Mouse (Mus musculus): Measurements from ENCODE around the gene B4galnt1.
"Not testable (repeated sequence)": the region's sequence is repeated elsewhere in the genome, so short reads cannot be mapped to it uniquely, and the experiment has no call there.

The B4galnt1 gene

GRCm38 (mm10) chr10:127189116-127189650 is 24.2 kb downstream of the B4galnt1 start:
- peak in 1 of 2 experiments; percentile 55 for DNase-seq (ENCODE audit: low spot score in 2 of 2)

GRCm38 (mm10) chr10:127189651-127190381 is 24.8 kb downstream of the B4galnt1 start, which contains the start of gene Arhgef25:
Arhgef25 (minus strand) TSS chr10:127190083.
- peak; percentile 71 to 74 for DNase-seq (ENCODE audit: low spot score in 2 of 2)

DNA sequence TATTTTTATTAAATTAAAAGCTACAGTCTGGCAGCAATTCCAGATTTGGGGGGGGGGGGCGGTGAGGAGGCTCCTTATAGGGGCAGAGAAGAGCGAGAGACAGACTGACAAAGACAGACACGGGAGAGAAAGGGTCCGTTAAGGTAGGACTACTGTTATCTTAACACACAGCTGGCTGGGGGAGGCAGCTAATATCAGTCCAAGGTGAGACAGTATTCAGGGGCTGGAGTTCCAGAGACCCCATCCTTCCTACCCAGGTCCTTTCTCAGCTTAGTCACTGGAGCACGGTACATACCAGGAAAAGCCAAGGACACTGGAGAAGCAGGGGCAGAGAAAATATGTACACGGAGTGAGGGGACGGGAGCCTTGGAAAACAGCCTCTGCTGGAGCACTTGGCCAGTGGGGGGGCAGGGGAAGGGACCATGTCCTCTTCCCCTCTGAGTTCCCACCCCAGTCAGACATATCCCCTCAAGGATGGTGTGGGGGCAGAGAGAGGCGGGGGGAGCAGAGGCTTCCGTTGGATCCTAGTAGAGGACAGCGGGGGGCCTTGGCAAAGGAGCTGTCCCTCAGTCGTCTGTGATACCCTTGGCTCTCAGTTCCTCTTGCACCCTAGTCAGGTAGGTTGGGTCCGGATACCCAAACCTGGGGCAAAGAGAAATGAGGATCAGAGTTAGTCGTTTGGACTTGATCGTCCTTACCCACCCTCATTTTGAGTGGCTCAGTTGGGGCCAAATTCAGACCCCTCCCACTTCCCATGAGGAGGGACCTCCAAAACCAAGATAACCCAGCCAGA is 25.6 kb downstream of the B4galnt1 start:
- no peak for DNase-seq (ENCODE audit: low spot score in 2 of 2)

GRCm38 (mm10) chr10:127191191-127192056 is 26.4 kb downstream of the B4galnt1 start:
- no peak for DNase-seq (ENCODE audit: low spot score in 2 of 2)

- not testable (repeated sequence) for DNase-seq (ENCODE audit: low spot score in 2 of 2)
Measured at GRCm38 (mm10) chr10:127192057-127192328, 27.0 kb downstream of the B4galnt1 start.

- no peak for DNase-seq (ENCODE audit: low spot score in 2 of 2)
Measured at GRCm38 (mm10) chr10:127193011-127193410, 28.0 kb downstream of the B4galnt1 start.

GRCm38 (mm10) chr10:127194428-127195327 is 29.7 kb downstream of the B4galnt1 start:
- DNase-seq (ENCODE audit: low spot score in 2 of 2) = peak in 1 of 2 experiments; percentile 63

DNA sequence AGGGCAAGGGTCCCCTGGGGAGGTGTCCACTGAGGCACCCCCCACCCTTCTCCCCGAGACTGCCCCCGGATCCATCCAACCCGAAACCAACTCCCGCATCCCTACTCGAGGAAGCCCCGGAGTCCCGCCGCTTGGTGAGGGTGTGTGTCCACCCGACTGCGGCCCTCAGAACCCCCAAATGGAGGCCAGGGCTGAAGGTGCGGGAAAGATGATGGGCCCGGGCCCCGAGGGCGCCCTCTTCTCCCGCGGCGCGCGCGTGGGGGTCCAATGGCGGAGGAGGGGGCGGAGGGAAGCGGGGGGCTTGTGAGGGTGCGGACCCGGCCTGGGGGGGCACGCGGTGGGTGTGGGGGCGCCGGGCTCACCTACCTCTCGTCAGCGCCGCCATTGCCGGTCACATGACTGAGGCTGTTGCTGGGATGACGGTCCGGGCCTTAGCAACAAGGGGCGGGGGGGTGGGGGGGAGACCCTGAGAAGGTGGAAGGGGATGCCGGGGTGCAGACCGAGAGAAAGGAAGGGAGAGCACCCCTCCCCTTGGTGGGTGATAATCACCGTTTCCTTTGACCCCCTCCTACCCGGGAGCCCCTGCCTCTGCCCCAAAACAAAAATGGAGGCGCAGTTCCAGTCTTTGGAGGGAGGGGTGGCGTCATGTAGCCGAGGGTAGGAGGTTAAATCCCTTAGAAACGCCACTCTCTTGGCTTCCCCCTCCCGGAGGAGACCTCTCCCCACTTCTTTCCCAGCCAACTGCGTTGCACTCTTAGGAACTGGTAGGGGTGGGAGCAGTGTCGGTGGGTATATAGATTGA is 30.5 kb downstream of the B4galnt1 start, which contains the start of gene Dtx3:
Gene Dtx3 (minus strand): TSS at position 401 of the 802 bp plus-strand sequence.
- no peak for DNase-seq (ENCODE audit: low spot score in 2 of 2)

DNA sequence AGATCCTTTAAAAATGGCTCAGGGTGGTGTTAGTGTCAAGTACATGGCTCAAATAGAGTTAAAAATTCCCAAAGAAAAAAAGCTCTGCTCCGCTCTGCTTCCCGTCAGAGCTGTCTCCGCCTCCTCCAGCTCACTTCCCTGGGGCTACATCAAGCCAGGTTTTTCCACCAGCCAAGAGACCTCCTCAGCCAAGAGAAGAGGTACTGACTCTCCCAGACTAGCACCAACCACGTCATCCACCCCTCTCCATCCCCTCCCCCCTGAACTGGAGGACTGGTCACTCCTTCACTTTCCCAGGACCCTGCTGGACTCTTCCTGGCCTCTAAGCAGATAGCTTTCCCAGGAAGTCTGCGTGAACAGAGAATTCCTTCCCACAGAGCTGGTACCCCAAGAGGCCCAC is 31.4 kb downstream of the B4galnt1 start:
- DNase-seq (ENCODE audit: low spot score in 2 of 2) = peak in 1 of 2 experiments; percentile 74

DNA sequence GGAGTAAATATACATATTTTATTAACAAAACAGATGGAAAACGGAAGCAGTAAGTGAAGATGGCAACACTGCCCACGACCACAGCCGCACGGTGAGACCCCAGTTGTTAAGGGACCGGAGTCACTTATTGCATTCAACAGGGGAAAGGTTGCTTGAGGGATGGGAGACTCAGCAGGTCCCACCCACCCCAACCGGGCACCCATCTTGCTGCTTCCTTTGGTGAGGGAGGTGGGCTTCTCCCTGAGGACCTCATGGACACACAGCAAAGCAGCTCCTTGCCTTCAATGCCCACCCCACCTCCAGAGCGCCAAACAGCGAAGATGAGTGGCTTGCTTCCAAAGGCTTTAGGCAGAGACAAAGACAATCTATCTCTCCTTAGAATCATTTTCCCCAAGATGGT is 32.1 kb downstream of the B4galnt1 start:
- DNase-seq (ENCODE audit: low spot score in 2 of 2) = no peak

DNA sequence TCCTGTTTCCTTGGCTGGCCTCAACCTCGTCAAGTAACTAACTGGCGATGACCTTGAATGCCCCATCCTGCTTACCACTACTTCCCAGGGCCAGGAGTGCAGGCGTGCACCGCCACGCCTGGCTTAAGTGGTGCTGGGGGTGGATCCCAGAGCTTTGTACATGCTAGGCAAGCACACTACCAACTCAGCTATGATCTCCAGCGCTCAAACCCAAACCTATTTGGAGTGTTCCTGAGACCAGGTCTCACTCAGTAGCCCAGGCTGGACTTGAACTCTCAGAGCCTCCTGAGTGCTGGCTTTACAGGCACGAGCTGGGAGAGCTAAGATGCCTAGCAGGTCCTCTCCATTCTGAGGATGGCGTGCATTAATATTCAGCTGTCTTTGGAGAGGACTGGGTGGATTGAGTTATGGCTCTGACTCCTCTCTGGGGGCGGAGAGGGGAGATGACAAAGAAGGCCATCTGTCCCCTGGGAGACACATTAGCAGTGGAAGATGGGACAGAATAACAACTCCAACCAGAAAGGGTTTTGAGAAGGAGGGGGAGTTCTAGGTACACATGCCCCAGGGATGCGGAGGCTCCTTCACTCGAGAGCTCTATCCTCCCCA is 32.6 kb downstream of the B4galnt1 start:
- DNase-seq (ENCODE audit: low spot score in 2 of 2) = no peak

DNA sequence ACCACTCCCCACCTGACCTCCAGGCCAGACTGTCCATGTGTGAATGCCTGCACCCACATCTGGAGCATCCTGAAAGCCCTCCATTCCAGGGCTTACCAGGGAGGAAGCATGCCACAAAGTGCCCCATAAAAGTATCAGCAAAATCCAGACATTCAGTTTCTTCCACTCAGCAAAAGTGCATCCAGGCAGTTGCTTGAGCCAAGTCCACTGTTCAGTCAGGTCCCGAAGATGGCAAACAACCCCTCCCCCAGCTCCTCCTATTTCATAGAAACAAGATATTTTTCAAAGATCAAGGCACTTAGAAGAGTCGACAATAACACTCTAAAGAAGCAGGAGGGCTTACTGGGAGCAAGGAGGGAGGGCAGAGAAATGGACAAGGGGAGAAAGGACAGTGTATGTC is 33.5 kb downstream of the B4galnt1 start:
- DNase-seq (ENCODE audit: low spot score in 2 of 2) = no peak

DNA sequence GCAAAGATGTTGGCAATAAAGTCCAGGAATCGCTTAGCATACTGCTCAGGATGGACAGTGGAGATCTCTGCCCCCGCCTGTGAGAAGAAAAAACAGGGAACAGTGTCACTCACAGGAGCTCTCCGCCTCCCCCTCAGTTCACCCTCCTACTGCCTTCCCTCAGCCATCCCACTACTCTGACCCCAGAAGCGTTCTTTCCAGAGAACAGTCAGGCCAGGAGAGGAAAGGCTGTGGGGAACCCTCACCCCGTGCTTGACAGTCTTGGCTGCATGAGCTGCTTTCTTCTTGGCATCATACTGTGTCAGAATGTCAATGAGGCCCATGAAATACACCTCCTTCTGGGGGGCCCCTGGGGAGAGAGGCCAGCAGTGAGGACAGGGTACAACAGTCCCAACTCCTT is 34.0 kb downstream of the B4galnt1 start:
- no peak for DNase-seq (ENCODE audit: low spot score in 2 of 2)

DNA sequence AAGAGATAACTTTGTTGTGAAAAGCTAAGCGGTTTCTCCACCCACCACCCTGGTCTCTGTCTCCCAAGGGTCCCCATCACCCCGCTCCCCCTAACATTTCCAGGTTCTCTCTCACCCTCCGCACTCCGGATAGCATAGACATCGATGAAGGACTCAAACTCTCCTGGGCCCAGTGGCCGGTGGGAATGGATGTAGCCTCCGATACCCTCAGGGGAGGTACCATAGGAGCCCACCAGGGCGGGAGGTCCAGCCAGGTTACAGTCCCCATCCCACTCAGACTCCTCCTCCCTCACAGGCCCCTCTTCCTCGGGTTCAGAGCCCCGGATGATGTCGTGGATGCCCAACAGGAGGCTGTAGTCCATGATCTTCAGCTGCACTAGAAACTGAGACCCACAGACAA is 34.4 kb downstream of the B4galnt1 start:
- no peak for DNase-seq (ENCODE audit: low spot score in 2 of 2)

GRCm38 (mm10) chr10:127200279-127200678 is 35.3 kb downstream of the B4galnt1 start:
- no peak for DNase-seq (ENCODE audit: low spot score in 2 of 2)

DNA sequence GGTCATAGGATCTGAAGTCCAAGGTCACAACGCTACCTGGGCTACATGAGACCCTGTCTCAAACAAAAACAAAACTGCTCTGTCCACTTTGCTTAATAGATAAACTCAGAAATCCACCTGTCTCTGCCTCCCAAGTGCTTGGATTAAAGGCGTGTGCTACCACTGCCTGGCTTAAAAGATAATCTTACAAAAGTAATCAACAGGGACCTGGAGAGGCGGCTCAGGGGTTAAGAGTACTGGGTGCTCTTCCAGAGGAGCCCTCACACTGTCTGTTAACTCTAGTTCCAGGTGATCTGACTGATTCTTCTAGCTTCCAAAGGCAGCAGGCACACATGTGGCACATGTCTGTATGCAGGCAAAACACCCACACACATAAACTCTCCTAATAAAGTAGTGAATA is 38.1 kb downstream of the B4galnt1 start:
- DNase-seq (ENCODE audit: low spot score in 2 of 2) = no peak

- DNase-seq (ENCODE audit: low spot score in 2 of 2) = no peak
Measured at GRCm38 (mm10) chr10:127204589-127204988, 39.6 kb downstream of the B4galnt1 start.

DNA sequence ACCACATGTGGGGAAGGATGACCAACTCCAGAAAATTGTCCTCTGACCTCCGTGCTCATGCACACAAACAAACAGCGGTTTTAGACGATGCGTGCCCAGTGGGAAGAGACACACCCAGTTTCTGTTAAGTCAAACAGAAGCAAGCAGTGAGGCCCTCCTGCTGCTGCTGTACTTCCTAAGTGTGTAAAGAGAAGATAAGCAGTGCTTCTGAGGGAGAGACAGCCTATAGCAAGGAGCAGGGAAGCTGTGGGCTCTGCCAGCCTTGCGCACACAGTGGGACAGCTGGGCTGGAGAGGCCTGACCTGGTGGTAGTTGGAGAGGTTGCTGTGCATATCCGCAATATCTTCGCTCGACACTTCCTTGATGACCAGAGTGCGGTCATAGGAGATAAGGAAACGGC is 40.3 kb downstream of the B4galnt1 start:
- no peak for DNase-seq (ENCODE audit: low spot score in 2 of 2)

DNA sequence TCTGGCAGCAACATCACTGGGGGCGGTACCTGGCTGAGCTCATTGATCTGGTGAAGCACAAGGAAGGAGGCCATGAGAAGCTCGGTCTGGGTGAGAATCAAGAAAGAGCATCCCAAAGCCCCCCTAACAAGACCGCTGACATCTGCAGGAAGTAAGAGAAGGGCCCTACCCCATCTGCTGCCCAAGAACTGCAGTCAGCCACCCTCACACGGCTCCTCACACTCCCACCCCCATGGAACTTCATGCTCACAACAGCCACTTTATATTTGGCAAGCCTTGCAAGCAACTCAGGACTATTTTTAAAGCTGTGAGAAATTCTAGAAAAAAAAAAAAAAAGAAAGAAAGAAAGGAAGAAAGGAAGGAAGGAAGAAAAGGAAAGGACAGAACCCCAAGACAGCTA is 43.9 kb downstream of the B4galnt1 start:
- no peak for DNase-seq (ENCODE audit: low spot score in 2 of 2)

Measured in urinary bladder, postnatal 4 days (tissue).